ENCODE assay signal across 8 mouse cellular contexts in the genomic region with DNA sequence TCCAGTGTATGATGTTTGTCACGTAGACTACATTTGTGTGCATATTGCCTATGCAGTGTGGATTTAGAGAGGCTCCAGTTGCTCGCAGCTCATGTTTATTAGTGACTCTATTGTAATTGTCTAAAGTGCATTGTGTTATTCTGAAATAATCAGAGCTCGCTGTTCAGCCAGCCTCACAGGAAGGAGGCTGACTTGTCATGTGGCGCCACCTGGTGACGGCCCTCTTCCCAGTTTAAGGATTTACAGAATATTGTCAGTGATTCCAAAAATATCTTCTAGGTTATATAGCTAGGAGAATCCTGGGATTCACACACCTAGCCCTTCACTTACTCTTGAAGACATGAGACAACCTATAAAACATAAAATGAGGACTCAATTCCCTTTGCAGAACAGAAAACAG. TPM values are rescaled to one million over a fixed set of nuclear protein-coding genes. Genes with fewer than 3 reads are reported as not detected.
A peak's percentile ranks its signal among the peaks of the same experiment; 100 is the strongest.
DNase-seq lines count a peak whose midpoint lies in the region; TF ChIP-seq lines count a peak whose summit lies in the region.

No protein-coding gene starts in this region.

- dilution Hi-C loops in CH12.LX (cut with MboI; ENCODE audit: extremely low pct_ligation_motif_present, extremely low pct_unique_long_range_greater_than_20kb, low sequenced_read_pairs) = no loop called here

- peak; percentile 65 to 84; a peak in 3 of 4 replicates for TF ChIP-seq CTCF in CH12.LX (conservative IDR thresholded peaks at IDR 0.05 in 1 of 2, IDR thresholded peaks at IDR 0.05 in 1 of 2; ENCODE audit: low read depth in 2 of 2, low read length in 2 of 2)
- peak; percentile 77 for TF ChIP-seq CTCF in cortical plate, adult 2 months (IDR thresholded peaks at IDR 0.05; ENCODE audit: extremely low read depth, insufficient read depth, low read length)

- H3K4me2 ChIP-seq in CH12.LX (ENCODE audit: insufficient read depth, low read depth, poor library complexity, severe bottlenecking) = no peak overlapping the region

- H3K27ac ChIP-seq in CH12.LX (ENCODE audit: insufficient read depth, low read depth) = no peak overlapping the region
- H3K27ac ChIP-seq in cortical plate, adult 2 months (ENCODE audit: insufficient read depth, low read length) = no peak overlapping the region

- no peaks in the 10 kb centered on the region for H3K9me3 ChIP-seq in CH12.LX (replicated peaks; ENCODE audit: low read length)

- in situ Hi-C loops in CH12.LX (cut with MboI; ENCODE audit: low pct_ligation_motif_present, low pct_unique_long_range_greater_than_20kb, low sequenced_read_pairs) = loop anchor here (10.0 kb wide), 1 partner anchor 162 kb away; no protein-coding TSS in a partner anchor

- peaks cover 42 to 81% of the 10 kb centered on the region in 2 experiments for H3K36me3 ChIP-seq in CH12.LX (replicated peaks in 1 of 2; ENCODE audit: control insufficient read depth in 1 of 2, insufficient read depth in 1 of 2, low read length in 1 of 2)

- intact Hi-C loops in gastrocnemius, postnatal 14 days (cut with DNase I; ENCODE audit: low total_unique reads) = no loop called here

- 0 out of 2 replicates have a peak, but pooled peaks cover 2% of the 10 kb centered on the region for H3K79me2 ChIP-seq in CH12.LX (replicated peaks; ENCODE audit: control insufficient read depth, extremely low read depth, insufficient read depth, poor library complexity, severe bottlenecking)

- no peaks in the 10 kb centered on the region for H3K4me1 ChIP-seq in CH12.LX (ENCODE audit: control insufficient read depth in 1 of 2, insufficient read depth in 2 of 2)
- no peaks in the 10 kb centered on the region for H3K4me1 ChIP-seq in cortical plate, adult 2 months (ENCODE audit: control insufficient read depth, insufficient read depth, low read length)

- no peak overlapping the region for H3K9ac ChIP-seq in CH12.LX (ENCODE audit: insufficient read depth, low read depth)

- TF ChIP-seq EP300 in CH12.LX (IDR thresholded peaks at IDR 0.05; ENCODE audit: low read length) = no peak

- peak; percentile 74 for TF ChIP-seq RAD21 in CH12.LX (IDR thresholded peaks at IDR 0.05; ENCODE audit: low read depth, low read length)

- no peak overlapping the region for H3K4me3 ChIP-seq in CH12.LX (replicated peaks in 1 of 3; ENCODE audit: low read depth in 2 of 3, low read length in 2 of 3, poor library complexity in 1 of 3)
- no peak overlapping the region for H3K4me3 ChIP-seq in cortical plate, adult 2 months (ENCODE audit: insufficient read depth, low read length)

- no peak for TF ChIP-seq POLR2A in CH12.LX (IDR thresholded peaks at IDR 0.05; ENCODE audit: low read depth, low read length)
- no peak for TF ChIP-seq POLR2A in cortical plate, adult 2 months (IDR thresholded peaks at IDR 0.05; ENCODE audit: extremely low read depth, insufficient read depth, low read length)

- no peaks in the 10 kb centered on the region for H3K27me3 ChIP-seq in CH12.LX (replicated peaks)

- DNase-seq in CH12.LX (ENCODE audit: extremely low read depth) = peak; percentile 56
- peak; percentile 72 for DNase-seq in adrenal gland, adult 2 months
- peak; percentile 74 for DNase-seq in gastrocnemius, postnatal 14 days
- DNase-seq in kidney, postnatal 4 days = peak; percentile 90 to 91
- peak; percentile 58 to 80 for DNase-seq in lung, adult 18-20 months
- DNase-seq in retina, postnatal 1 day = peak; percentile 75
- peak; percentile 52 for DNase-seq in urinary bladder, adult 2 months (ENCODE audit: low spot score)

TF ChIP-seq in CH12.LX, 34 proteins besides CTCF, POLR2A, EP300 and RAD21:
- TF ChIP-seq ZC3H11A (IDR thresholded peaks at IDR 0.05; ENCODE audit: low read depth, low read length) = peak; percentile 43; the same call in 1 of the 2 replicates
- peak; percentile 86 for TF ChIP-seq SMC3 (IDR thresholded peaks at IDR 0.05; ENCODE audit: low read depth, low read length)
- TF ChIP-seq MAZ (IDR thresholded peaks at IDR 0.05; ENCODE audit: low read depth, low read length) = no peak
- TF ChIP-seq BHLHE40 (IDR thresholded peaks at IDR 0.05; ENCODE audit: low read depth, low read length) = no peak
- TF ChIP-seq NELFE (IDR thresholded peaks at IDR 0.05; ENCODE audit: low read depth, low read length) = no peak
- no peak for TF ChIP-seq MAX (IDR thresholded peaks at IDR 0.05; ENCODE audit: low read length)
- TF ChIP-seq MXI1 (IDR thresholded peaks at IDR 0.05; ENCODE audit: low read depth, low read length) = no peak
- peak; percentile 22; the same call in 1 of the 2 replicates for TF ChIP-seq MEF2A (IDR thresholded peaks at IDR 0.05; ENCODE audit: borderline replicate concordance, low read depth, low read length)
- TF ChIP-seq NRF1 (IDR thresholded peaks at IDR 0.05; ENCODE audit: low read depth, low read length) = no peak
TF ChIP-seq in CH12.LX: peak in this region for 3.

RNA-seq across cellular contexts. Expression of a gene that starts 32.0 kb away (rescaled TPM):
- total RNA-seq in CH12.LX (2012; rRNA removed) = 0.71 and 1.1 TPM in 2 replicates
- total RNA-seq in CH12.LX (2014; rRNA removed) = 0.47 and 0.63 TPM in 2 replicates
- polyA plus RNA-seq in CH12.LX (2012; ENCODE audit: insufficient read length, low read depth) = 0.29 and 0.60 TPM in 2 replicates
- total RNA-seq in adrenal gland, adult 2 months (2021) = 1 to 10 TPM; 5.7 TPM
- polyA plus RNA-seq in adrenal gland, adult 2 months (2012; rRNA removed) = 0.86 and 1.1 TPM in 2 replicates
- polyA plus RNA-seq in cortical plate, adult 2 months (2012; rRNA removed) = 5.9 and 6.8 TPM in 2 replicates
- under 1 TPM; 0.74 to 0.86 TPM for total RNA-seq in gastrocnemius, postnatal 14 days (2021)
- 2.3 and 2.9 TPM in 2 replicates for polyA plus RNA-seq in urinary bladder, adult 2 months (2012; rRNA removed)

RNA-seq across cellular contexts. Expression of a gene that starts 32.1 kb away (rescaled TPM):
- total RNA-seq in CH12.LX (2012; rRNA removed) (34.4 and 36.2 TPM in 2 replicates), CH12.LX (2014; rRNA removed) (22.5 and 24.9 TPM in 2 replicates)
- 35.0 and 50.3 TPM in 2 replicates for polyA plus RNA-seq in CH12.LX (2012; ENCODE audit: insufficient read length, low read depth)
- total RNA-seq in adrenal gland, adult 2 months (2021) = 10 to 100 TPM; 50.3 to 62.0 TPM
- polyA plus RNA-seq in adrenal gland, adult 2 months (2012; rRNA removed) = 5.7 and 7.3 TPM in 2 replicates
- polyA plus RNA-seq in cortical plate, adult 2 months (2012; rRNA removed) = 27.0 and 34.3 TPM in 2 replicates
- total RNA-seq in gastrocnemius, postnatal 14 days (2021) = 10 to 100 TPM; 21.8 to 22.3 TPM
- 24.2 and 29.6 TPM in 2 replicates for polyA plus RNA-seq in urinary bladder, adult 2 months (2012; rRNA removed)
